Mouse (Mus musculus): Measurements from ENCODE around the gene Abcg2.
"Not testable (repeated sequence)": the region's sequence is repeated elsewhere in the genome, so short reads cannot be mapped to it uniquely, and the experiment has no call there.

Gene Abcg2

GRCm38 (mm10) chr6:58584223-58584622, at the start of gene Abcg2:
Gene Abcg2, plus strand, starts transcription at chr6:58584523.
- not testable (repeated sequence) for DNase-seq (ENCODE audit: low read depth)

- DNase-seq (ENCODE audit: low read depth) = not testable (repeated sequence)
Observed at GRCm38 (mm10) chr6:58540263-58540662, 44.1 kb upstream of the Abcg2 start.

GRCm38 (mm10) chr6:58542852-58543251, 41.5 kb upstream of the Abcg2 start:
- DNase-seq (ENCODE audit: low read depth) = peak; percentile 61

GRCm38 (mm10) chr6:58544971-58545370, 39.4 kb upstream of the Abcg2 start:
- not testable (repeated sequence) for DNase-seq (ENCODE audit: low read depth)

- not testable (repeated sequence) for DNase-seq (ENCODE audit: low read depth)
Observed at GRCm38 (mm10) chr6:58546050-58546449, 38.3 kb upstream of the Abcg2 start.

- DNase-seq (ENCODE audit: low read depth) = peak; percentile 88
Observed at GRCm38 (mm10) chr6:58546816-58547215, 37.5 kb upstream of the Abcg2 start.

- DNase-seq (ENCODE audit: low read depth) = not testable (repeated sequence)
Observed at GRCm38 (mm10) chr6:58553812-58554211, 30.5 kb upstream of the Abcg2 start.

GRCm38 (mm10) chr6:58593987-58594844, 9.9 kb downstream of the Abcg2 start:
- not testable (repeated sequence) for DNase-seq (ENCODE audit: low read depth)

GRCm38 (mm10) chr6:58595639-58596293, 11.4 kb downstream of the Abcg2 start:
- peak; percentile 34 for DNase-seq (ENCODE audit: low read depth)

- peak; percentile 79 for DNase-seq (ENCODE audit: low read depth)
Observed at GRCm38 (mm10) chr6:58596294-58596653, 12.0 kb downstream of the Abcg2 start.

- peak; percentile 87 for DNase-seq (ENCODE audit: low read depth)
Observed at GRCm38 (mm10) chr6:58602119-58602518, 17.8 kb downstream of the Abcg2 start.

- peak; percentile 56 for DNase-seq (ENCODE audit: low read depth)
Observed at GRCm38 (mm10) chr6:58602991-58603390, 18.7 kb downstream of the Abcg2 start.

- DNase-seq (ENCODE audit: low read depth) = peak; percentile 72
Observed at GRCm38 (mm10) chr6:58603485-58604090, 19.3 kb downstream of the Abcg2 start.

GRCm38 (mm10) chr6:58606642-58607041, 22.3 kb downstream of the Abcg2 start:
- no peak for DNase-seq (ENCODE audit: low read depth)

- no peak for DNase-seq (ENCODE audit: low read depth)
Observed at GRCm38 (mm10) chr6:58608422-58608821, 24.1 kb downstream of the Abcg2 start.

- no peak for DNase-seq (ENCODE audit: low read depth)
Observed at GRCm38 (mm10) chr6:58609919-58610759, 25.8 kb downstream of the Abcg2 start.

GRCm38 (mm10) chr6:58610760-58611654, 26.7 kb downstream of the Abcg2 start:
- no peak for DNase-seq (ENCODE audit: low read depth)

- peak; percentile 64 for DNase-seq (ENCODE audit: low read depth)
Observed at GRCm38 (mm10) chr6:58624126-58624525, 39.8 kb downstream of the Abcg2 start.

- DNase-seq (ENCODE audit: low read depth) = no peak
Observed at GRCm38 (mm10) chr6:58629238-58629637, 44.9 kb downstream of the Abcg2 start.

- DNase-seq (ENCODE audit: low read depth) = no peak
Observed at GRCm38 (mm10) chr6:58632419-58632818, 48.1 kb downstream of the Abcg2 start.

GRCm38 (mm10) chr6:58633731-58634130, 49.4 kb downstream of the Abcg2 start:
- no peak for DNase-seq (ENCODE audit: low read depth)

Data from NIH3T3 (cell line).